Mouse (Mus musculus): Measurements from ENCODE around the gene 9230113P08Rik. TPM values are rescaled to one million over a fixed set of nuclear protein-coding genes. Genes with fewer than 3 reads are reported as not detected.
"Not testable (repeated sequence)": the region's sequence is repeated elsewhere in the genome, so short reads cannot be mapped to it uniquely, and the experiment has no call there.

9230113P08Rik gene
- polyA plus RNA-seq (2015; fragmentation: Nextera tagmentation; extraction: Ambion mirVana), result not detected in 2 replicates

GRCm38 (mm10) chr9:35908123-35908522 is at the start of gene 9230113P08Rik:
Gene 9230113P08Rik, plus strand, starts transcription at chr9:35908423.
- not testable (repeated sequence) for H3K4me1 ChIP-seq (replicated peaks; ENCODE audit: insufficient read depth, low read length); ATAC-seq (replicated peaks; ENCODE audit: low FRiP score, low read depth); H3K36me3 ChIP-seq (ENCODE audit: insufficient read depth, low read length); H3K9me3 ChIP-seq (replicated peaks; ENCODE audit: low read length); DNase-seq (ENCODE audit: low spot score); H3K4me2 ChIP-seq (ENCODE audit: low read length); H3K27me3 ChIP-seq (ENCODE audit: insufficient read depth, low read length); H3K9ac ChIP-seq (ENCODE audit: low read depth, low read length); H3K4me3 ChIP-seq (replicated peaks; ENCODE audit: low read depth, low read length); H3K27ac ChIP-seq

DNA sequence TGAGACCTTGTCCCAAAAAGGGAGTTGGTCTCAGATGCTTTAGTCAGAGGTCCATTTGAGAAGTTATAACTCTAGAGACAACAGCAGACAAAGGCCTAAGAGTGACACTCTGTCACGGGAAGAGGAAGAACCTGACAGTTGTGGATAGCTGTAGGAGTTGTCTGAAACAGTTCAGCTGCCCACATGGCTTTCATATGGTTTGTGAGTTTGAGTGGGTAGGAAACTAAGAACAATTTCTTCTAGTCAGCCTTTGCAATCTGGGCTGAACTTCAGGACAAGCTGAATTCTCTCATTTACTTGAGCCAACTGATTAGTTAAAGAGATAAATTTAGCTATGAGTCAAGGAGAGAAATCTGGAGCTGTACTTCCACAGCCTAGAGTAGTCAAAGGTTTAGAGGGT is 15.1 kb upstream of the 9230113P08Rik start:
- not testable (repeated sequence) for H3K4me1 ChIP-seq (replicated peaks; ENCODE audit: insufficient read depth, low read length); H3K9me3 ChIP-seq (replicated peaks; ENCODE audit: low read length); H3K9ac ChIP-seq (ENCODE audit: low read depth, low read length); H3K4me2 ChIP-seq (ENCODE audit: low read length); ATAC-seq (replicated peaks; ENCODE audit: low FRiP score, low read depth); H3K27me3 ChIP-seq (ENCODE audit: insufficient read depth, low read length); H3K4me3 ChIP-seq (replicated peaks; ENCODE audit: low read depth, low read length); DNase-seq (ENCODE audit: low spot score); H3K36me3 ChIP-seq (ENCODE audit: insufficient read depth, low read length); H3K27ac ChIP-seq
- WGBS, result 72% methylated on average over 1 of the region's 1 CpGs

DNA sequence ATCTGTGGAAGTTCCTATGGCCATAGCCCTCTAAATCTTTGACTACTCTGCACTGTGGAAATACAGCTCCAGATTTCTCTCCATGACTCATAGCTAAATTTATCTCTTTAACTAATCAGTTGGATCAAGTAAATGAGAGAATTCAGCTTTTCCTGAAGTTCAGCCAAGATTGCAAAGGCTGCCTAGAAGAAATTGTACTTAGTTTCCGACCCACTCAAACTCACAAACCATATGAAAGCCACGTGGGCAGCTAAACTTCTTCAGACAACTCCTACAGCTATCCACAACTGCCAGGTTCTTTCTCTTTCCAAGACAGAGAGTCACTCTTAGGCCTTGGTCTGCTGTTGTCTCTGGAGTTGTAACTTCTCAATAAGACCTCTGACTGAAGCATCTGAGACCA is 3.7 kb upstream of the 9230113P08Rik start:
- no peak for DNase-seq (ENCODE audit: low spot score)
- Histone ChIP-seq H3K36me3 (ENCODE audit: insufficient read depth, low read length) (no peaks in the 10 kb centered on the region), H3K9ac (ENCODE audit: low read depth, low read length) (no peak overlapping the region)

GRCm38 (mm10) chr9:35930817-35931216 is 22.6 kb downstream of the 9230113P08Rik start:
- no peak for DNase-seq (ENCODE audit: low spot score)
- H3K27ac ChIP-seq, result no peak overlapping the region
- no peak overlapping the region for H3K4me2 ChIP-seq (ENCODE audit: low read length)
- H3K9ac ChIP-seq (ENCODE audit: low read depth, low read length), result no peak overlapping the region
- no peak for ATAC-seq (replicated peaks; ENCODE audit: low FRiP score, low read depth)
- no peak overlapping the region for H3K4me3 ChIP-seq (replicated peaks; ENCODE audit: low read depth, low read length)
- H3K9me3 ChIP-seq (replicated peaks; ENCODE audit: low read length), result no peaks in the 10 kb centered on the region
- H3K36me3 ChIP-seq (ENCODE audit: insufficient read depth, low read length), result no peaks in the 10 kb centered on the region
- H3K4me1 ChIP-seq (replicated peaks; ENCODE audit: insufficient read depth, low read length), result no peaks in the 10 kb centered on the region
- H3K27me3 ChIP-seq (ENCODE audit: insufficient read depth, low read length), result no peaks in the 10 kb centered on the region
- TF ChIP-seq CTCF (IDR thresholded peaks at IDR 0.05; ENCODE audit: low read depth), result no peak
- 74% methylated on average over 2 of the region's 2 CpGs for WGBS

More for the DNA sequence above, 3.7 kb upstream of the 9230113P08Rik start:
- Histone ChIP-seq H3K4me1 (replicated peaks; ENCODE audit: insufficient read depth, low read length) (no peaks in the 10 kb centered on the region), H3K4me3 (replicated peaks; ENCODE audit: low read depth, low read length) (no peak overlapping the region), H3K27me3 (ENCODE audit: insufficient read depth, low read length) (no peaks in the 10 kb centered on the region), H3K27ac (no peak overlapping the region), H3K9me3 (replicated peaks; ENCODE audit: low read length) (no peaks in the 10 kb centered on the region), H3K4me2 (ENCODE audit: low read length) (no peak overlapping the region)
- WGBS, result 79% methylated on average over 2 of the region's 2 CpGs
- TF ChIP-seq CTCF (IDR thresholded peaks at IDR 0.05; ENCODE audit: low read depth), result no peak
- ATAC-seq (replicated peaks; ENCODE audit: low FRiP score, low read depth), result no peak

Other genes with a start within 250 kb of the 9230113P08Rik start
- gene Pate1, start 221.0 kb upstream of the 9230113P08Rik start, polyA plus RNA-seq (2015; fragmentation: Nextera tagmentation; extraction: Ambion mirVana), result not detected in 2 replicates
- gene Gm17677, start 167.4 kb upstream of the 9230113P08Rik start, polyA plus RNA-seq (2015; fragmentation: Nextera tagmentation; extraction: Ambion mirVana), result not detected in 2 replicates
- gene Gm17727, start 130.3 kb upstream of the 9230113P08Rik start, polyA plus RNA-seq (2015; fragmentation: Nextera tagmentation; extraction: Ambion mirVana), result not detected in 2 replicates
- not detected in 2 replicates for gene Gm27235, start 118.3 kb upstream of the 9230113P08Rik start, polyA plus RNA-seq (2015; fragmentation: Nextera tagmentation; extraction: Ambion mirVana)
- gene D730048I06Rik, start 118.3 kb upstream of the 9230113P08Rik start, polyA plus RNA-seq (2015; fragmentation: Nextera tagmentation; extraction: Ambion mirVana), result 0.17 and 0.36 TPM in 2 replicates
- not detected in 2 replicates for gene 9230110F15Rik, start 64.3 kb upstream of the 9230113P08Rik start, polyA plus RNA-seq (2015; fragmentation: Nextera tagmentation; extraction: Ambion mirVana)
- gene Gm5916, start 220.4 kb downstream of the 9230113P08Rik start, polyA plus RNA-seq (2015; fragmentation: Nextera tagmentation; extraction: Ambion mirVana), result not detected in 2 replicates

Data from kidney, postnatal 0 days (tissue).